Mouse (Mus musculus) embryonic fibroblast, embryonic 13.5 days (primary cell): ENCODE results near the gene Zfp691.

Experiments used
- CTCF ChIP-seq: IDR thresholded peaks from 2 replicates; pipeline ENCODE4 v1.5.1; 2011; ENCODE audit warnings: mild to moderate bottlenecking, control low read depth, low read length, moderate library complexity, borderline replicate concordance; ENCODE audit not compliant: insufficient read depth
- POLR2A ChIP-seq: IDR thresholded peaks from 2 replicates; pipeline ENCODE4 v1.6.1; 2011; ENCODE audit warnings: low read depth, mild to moderate bottlenecking, control low read depth, low read length, moderate library complexity

- no peak for TF ChIP-seq CTCF
- TF ChIP-seq POLR2A: no peak
Measured at GRCm38 (mm10) chr4:119167068-119167467, 6.9 kb downstream of the Zfp691 start.
